Mouse (Mus musculus) lung, postnatal 14 days (tissue): ENCODE measurements at regions not wholly inside any gene's neighbourhood (a gene's known extent, or its start where the extent isn't known, plus 50 kb on each side); places are given as distances from the start of the nearest gene placed in this dataset.
A peak's percentile ranks its signal among the peaks of the same experiment; 100 is the strongest.
"Not testable (repeated sequence)": the region's sequence is repeated elsewhere in the genome, so short reads cannot be mapped to it uniquely, and the experiment has no call there.

Experiments used
- DNase-seq: peaks from one replicate; pipeline ENCODE4 v3.0.0; 2021

DNA sequence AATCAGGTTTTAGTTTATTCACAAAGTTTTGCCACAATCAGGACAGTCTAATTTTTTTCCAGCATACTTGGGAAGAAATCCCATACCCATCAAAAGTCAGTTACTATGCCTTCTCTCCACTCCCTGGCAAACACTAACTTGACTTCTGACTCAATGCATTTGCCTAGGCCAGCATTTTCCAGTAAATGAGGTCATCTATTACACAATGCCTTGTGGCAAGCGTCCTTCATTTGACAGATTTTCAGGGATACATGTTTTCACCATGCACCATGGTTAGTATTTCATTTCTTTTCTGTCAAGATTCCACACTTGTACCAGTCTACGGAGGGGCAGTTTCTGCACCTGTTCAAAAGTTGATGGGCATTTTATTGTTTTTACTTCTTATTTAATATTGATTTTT is 88.4 kb upstream of the Slc2a12 start:
- not testable (repeated sequence) for DNase-seq

GRCm38 (mm10) chr10:22569250-22570010 is 75.4 kb upstream of the Slc2a12 start:
- not testable (repeated sequence) for DNase-seq

DNA sequence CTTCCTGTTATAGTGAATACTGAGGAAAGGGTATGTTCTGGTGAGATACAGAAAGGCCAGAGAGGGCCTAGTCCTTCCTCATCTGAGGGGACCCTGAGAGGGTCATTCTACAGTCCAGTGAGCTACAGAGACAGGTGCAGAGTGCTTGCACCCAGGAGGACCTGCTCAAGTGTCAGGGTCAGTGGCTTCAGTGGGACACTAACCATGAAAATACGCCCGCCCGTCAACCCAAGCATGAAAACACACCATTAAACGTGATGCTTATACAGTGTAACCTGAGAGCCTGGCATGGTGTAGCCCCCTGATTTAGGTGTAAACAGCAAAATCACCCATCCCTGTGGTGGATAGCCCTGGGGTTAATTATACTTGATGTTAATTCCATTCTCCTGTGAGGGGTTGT is 70.8 kb upstream of the Slc2a12 start:
- not testable (repeated sequence) for DNase-seq

- peak; percentile 56 for DNase-seq
Measured at GRCm38 (mm10) chr10:22579426-22579825, 65.4 kb upstream of the Slc2a12 start.

DNA sequence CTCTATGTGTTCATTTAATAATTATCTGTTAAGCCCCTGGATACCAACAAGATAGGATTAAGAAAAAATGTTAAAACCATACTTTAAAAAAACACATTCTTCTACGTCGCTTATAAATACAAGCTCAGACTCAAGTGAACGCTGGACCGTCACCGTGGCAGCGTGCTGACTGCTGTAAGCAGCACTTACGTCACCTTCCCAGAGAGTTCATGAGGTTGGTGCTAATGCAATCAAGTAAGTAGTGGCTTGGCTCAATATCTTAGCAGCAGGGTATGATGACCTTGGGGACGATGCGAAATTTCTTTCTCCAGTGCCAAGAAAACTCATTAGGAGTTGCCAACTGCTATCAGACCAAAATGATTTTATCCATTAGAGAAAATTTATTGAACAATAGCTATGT is 63.5 kb upstream of the Slc2a12 start:
- DNase-seq: not testable (repeated sequence)

DNA sequence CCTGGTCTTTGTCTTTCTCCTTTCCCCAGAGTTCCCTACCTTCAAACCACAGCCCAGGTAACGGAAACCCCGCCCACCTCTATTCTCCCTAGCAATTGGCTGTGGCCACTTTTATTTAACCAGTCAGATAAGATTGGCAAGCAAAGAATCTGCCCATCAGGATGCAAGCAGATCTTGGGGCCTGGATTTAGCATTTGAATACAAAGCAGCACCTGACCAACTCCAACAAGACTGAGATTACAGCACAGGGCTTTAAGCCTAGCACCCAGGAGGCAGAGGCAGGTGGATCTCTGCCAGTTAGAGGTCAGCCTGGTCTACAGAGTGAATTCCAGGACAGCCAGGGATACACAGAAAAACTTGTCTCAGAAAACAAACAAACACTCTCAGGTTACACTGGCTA is 61.5 kb upstream of the Slc2a12 start:
- not testable (repeated sequence) for DNase-seq

GRCm38 (mm10) chr10:22588587-22588986 is 56.2 kb upstream of the Slc2a12 start:
- DNase-seq: not testable (repeated sequence)

DNA sequence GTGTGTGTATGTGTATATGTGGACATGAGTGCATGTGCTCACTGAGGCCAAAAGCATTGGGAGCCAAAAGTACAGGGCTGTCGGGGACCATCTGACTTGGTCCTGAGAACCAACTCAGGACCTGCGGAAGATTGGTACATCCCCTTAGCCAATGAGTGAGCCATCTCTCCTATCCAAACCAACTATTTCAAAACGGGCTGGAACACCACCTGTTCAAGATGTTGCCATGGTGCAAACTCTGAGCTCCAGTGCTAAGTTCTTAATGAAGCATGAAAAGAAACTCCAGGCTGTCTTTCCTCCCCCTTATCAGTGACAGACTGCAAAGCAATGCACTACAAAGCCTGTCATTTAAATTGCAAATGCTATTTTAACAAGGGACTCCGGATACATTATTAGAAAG is 53.1 kb upstream of the Slc2a12 start:
- DNase-seq: not testable (repeated sequence)

GRCm38 (mm10) chr10:22592189-22592603 is 52.6 kb upstream of the Slc2a12 start:
- not testable (repeated sequence) for DNase-seq

DNA sequence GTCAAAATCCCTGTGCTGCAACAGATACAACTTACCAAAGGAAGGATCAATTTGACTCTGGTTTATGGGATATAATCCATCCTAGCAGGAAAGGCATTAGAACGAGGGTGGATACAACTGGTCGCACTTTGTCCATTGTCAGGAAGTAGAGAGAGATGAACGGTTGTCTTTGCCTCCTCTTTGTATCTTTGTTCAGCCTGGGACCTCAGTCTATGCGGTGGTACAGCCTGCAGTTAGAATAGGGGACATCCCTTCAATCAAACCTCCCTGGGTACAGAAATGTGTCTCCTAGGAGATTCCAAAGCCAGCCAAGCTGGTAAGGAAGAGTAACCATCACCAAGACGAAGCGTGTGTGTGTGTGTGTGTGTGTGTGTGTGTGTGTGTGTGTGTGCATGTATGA is 52.1 kb upstream of the Slc2a12 start:
- not testable (repeated sequence) for DNase-seq
